Mouse (Mus musculus) limb, embryonic 13.5 days (tissue): ENCODE measurements around the gene Olfr965. TPM values are rescaled to one million over a fixed set of nuclear protein-coding genes. Genes with fewer than 3 reads are reported as not detected.

Experiments
- polyA plus RNA-seq: library from polyadenylated mRNA; unstranded; fragments of >200 nt; fragmentation: Nextera tagmentation; extraction: Ambion mirVana; gene quantifications from 2 replicates; pipeline ENCODE4 v1.2.1, GENCODE M21; 2015

Olfr965 gene
- polyA plus RNA-seq, 1 experiment from 2014 or later: not detected

Other genes starting within 250 kb of the Olfr965 start
- gene Olfr955, start 239.4 kb upstream of the Olfr965 start, polyA plus RNA-seq: not detected in 2 replicates
- gene Olfr44, start 217.4 kb upstream of the Olfr965 start, polyA plus RNA-seq: not detected in 2 replicates
- not detected in 2 replicates for gene Olfr957, start 195.5 kb upstream of the Olfr965 start, polyA plus RNA-seq
- gene Olfr958, start 157.3 kb upstream of the Olfr965 start, polyA plus RNA-seq: not detected in 2 replicates
- gene Olfr959, start 135.8 kb upstream of the Olfr965 start, polyA plus RNA-seq: not detected in 2 replicates
- gene AW551984, start 107.0 kb upstream of the Olfr965 start, polyA plus RNA-seq: 62.4 and 64.0 TPM in 2 replicates
- gene Olfr148, start 100.7 kb upstream of the Olfr965 start, polyA plus RNA-seq: not detected in 2 replicates
- not detected in 2 replicates for gene Olfr960, start 90.0 kb upstream of the Olfr965 start, polyA plus RNA-seq
- gene Olfr961, start 66.3 kb upstream of the Olfr965 start, polyA plus RNA-seq: not detected in 2 replicates
- not detected in 2 replicates for gene Olfr963, start 44.1 kb upstream of the Olfr965 start, polyA plus RNA-seq
- gene Olfr149, start 4.2 kb upstream of the Olfr965 start, polyA plus RNA-seq: not detected in 2 replicates
- gene Olfr150, start 19.6 kb downstream of the Olfr965 start, polyA plus RNA-seq: not detected in 2 replicates
- not detected in 2 replicates for gene Olfr967, start 34.9 kb downstream of the Olfr965 start, polyA plus RNA-seq
- gene Olfr968, start 71.9 kb downstream of the Olfr965 start, polyA plus RNA-seq: not detected in 2 replicates
- not detected in 2 replicates for gene Olfr969, start 79.6 kb downstream of the Olfr965 start, polyA plus RNA-seq
- gene Olfr970, start 97.5 kb downstream of the Olfr965 start, polyA plus RNA-seq: not detected in 2 replicates
- gene Olfr971, start 125.5 kb downstream of the Olfr965 start, polyA plus RNA-seq: not detected in 2 replicates
- gene Olfr972, start 155.1 kb downstream of the Olfr965 start, polyA plus RNA-seq: not detected in 2 replicates
- not detected in 2 replicates for gene Olfr229, start 196.0 kb downstream of the Olfr965 start, polyA plus RNA-seq
- not detected in 2 replicates for gene Olfr974, start 226.1 kb downstream of the Olfr965 start, polyA plus RNA-seq
- not detected in 2 replicates for gene Olfr975, start 240.7 kb downstream of the Olfr965 start, polyA plus RNA-seq
- gene Olfr976, start 249.8 kb downstream of the Olfr965 start, polyA plus RNA-seq: not detected in 2 replicates